Mouse (Mus musculus) retina, postnatal 1 day (tissue): ENCODE measurements at regions not wholly inside any gene's neighbourhood (a gene's known extent, or its start where the extent isn't known, plus 50 kb on each side); places are given as distances from the start of the nearest gene placed in this dataset.

Experiments used
- DNase-seq: peaks from one replicate; pipeline ENCODE4 v3.0.0-alpha.2; 2012

DNA sequence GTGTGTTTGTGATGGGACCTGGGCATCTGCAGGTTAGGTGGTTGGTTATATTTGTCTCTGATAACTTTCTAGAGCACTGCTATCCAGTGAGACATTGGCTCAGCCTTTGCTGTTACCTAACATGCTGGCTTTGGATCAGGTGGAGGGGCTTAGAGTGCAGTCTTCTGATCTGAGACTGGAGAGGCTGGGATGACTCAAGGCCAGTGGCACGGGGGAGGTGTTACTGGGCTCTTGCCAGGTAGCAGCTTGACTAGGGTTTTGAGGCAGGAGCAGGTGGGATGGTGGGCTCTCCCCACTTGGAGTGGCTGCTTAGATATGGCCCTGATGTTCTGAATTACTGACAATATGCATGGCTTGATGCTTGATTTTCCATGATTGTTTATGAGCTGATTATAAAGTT is 236.0 kb downstream of the Zfp704 start:
- no peak for DNase-seq

DNA sequence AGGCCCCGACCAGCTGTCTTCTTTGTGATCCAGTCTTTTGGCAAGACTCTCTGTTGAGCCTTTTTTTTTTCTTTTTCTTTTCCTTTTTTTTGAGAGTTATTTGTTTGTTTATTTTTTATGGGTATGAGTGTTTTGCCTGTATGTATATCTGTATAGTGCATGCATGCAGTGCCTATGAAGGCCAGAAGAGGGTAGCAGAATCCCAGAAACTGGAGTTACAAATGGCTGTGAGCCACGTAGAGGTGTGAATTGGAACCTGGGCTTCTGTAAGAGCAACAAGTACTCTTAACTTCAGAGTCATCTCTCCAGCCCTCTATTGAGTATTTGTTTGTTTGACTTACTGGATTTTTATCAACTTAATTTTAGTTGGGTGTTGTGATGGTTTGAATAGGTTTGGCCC is 239.8 kb downstream of the Zfp704 start:
- DNase-seq = no peak

DNA sequence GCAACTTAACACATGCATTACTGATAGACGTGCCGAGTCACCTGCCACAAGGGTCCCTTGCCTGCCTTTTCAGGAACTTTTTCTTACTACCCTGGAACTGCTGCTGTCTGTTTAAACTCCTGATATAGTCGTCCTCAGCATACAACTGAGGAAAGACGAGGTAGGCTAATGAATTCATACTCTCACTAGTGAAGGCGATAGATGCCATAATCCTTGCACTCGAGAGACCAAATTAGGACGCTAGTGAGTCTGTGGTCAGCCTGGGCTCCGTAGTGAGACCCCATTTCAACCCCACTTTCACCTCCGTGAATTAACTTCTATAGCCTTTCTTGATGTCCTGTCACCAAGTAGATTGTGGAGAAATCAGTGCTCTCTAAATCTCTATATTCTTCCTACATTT is 244.1 kb downstream of the Zfp704 start:
- DNase-seq = no peak

DNA sequence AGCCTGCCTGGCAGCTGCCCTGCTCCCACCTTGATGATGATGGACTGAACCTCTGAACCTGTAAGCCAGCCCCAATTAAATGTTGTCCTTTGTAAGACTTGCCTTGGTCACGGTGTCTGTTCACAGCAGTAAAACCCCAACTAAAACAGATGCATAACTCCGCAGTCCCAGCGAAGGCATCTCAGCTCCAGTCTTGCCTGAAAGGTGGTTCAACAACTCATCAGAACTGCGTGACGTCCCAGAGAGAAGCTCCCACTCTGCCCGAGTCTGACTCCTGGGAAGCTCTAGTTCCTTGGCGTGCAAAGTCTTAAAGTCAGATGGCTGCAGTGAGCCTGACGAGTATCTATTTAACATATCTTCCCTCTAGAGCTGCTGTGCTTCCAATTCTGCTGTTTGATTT is 250.7 kb downstream of the Zfp704 start:
- DNase-seq = no peak

DNA sequence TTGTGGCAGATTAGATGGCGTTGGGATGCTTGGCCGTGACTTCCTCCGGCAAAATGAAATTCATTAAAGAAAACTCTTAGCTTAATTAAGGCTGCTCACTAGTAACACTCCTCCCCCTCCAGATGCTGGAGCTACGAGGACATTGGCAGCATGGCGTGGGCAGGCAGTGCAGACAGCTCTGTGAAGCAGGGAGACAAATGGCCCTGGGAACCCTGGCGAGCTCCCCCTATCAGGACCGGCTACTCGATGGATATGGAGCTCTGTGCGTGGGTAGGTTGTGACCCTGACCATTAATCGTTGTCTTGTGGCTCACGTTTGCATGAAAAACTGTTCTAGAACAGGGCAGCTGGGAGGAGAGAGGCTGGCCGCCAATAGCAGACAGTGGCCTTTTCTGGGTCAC is 251.8 kb downstream of the Zfp704 start:
- no peak for DNase-seq

DNA sequence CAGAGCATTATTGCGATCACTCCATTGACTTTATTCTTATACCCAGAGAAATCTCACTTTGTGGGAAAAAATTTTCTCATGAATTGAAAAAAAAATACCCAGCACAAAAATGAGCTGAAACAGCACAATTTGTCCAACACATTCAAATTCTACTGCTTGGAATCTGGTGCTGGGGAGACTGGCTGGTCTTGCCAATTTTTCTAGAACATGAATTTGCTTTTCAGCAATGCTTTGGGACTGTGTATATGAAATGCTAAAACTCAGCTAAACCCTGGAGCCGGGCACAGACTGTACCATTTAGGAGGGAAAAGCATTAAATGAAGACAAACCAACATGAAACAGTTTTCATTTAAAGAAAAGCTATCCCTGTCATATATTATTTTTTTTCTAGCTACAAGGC is 252.2 kb downstream of the Zfp704 start:
- no peak for DNase-seq

DNA sequence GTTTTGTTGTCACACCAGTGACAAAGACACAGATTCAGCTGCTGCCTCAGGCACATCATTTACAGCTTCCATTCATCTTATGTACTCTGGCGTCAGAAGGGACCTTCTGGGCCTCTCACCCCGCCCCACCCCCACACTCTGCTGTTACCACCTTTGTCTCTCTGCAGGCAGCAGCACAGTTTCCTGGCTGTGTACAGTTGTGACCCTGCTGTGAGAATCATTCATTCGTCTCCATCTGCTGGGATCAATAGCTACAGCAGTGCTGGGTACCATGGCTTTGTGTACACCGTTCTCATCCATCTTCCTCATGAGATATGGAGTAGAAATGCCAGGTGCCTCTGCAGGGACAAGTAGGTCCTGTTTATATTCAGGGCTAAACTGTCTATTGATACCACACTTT is 254.0 kb downstream of the Zfp704 start:
- DNase-seq = no peak

DNA sequence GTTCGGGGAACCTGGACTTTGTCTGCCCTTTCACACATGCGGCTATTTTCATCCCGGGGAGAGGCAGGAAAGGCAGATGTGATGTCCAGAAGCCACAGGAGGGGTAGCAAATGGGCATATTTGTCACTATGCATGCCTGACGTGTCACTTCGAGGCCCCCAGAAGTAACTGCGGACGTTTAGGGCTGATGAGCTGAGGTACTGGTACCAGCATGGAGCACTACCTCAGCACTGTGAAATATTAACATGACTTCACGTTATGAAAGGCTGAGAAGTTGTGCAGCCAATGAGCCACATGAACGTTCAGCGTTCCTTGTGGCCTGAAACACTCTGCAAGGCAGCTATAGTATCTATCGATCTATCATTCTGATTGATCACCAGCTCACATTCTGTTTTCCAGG is 255.1 kb downstream of the Zfp704 start:
- DNase-seq = no peak

DNA sequence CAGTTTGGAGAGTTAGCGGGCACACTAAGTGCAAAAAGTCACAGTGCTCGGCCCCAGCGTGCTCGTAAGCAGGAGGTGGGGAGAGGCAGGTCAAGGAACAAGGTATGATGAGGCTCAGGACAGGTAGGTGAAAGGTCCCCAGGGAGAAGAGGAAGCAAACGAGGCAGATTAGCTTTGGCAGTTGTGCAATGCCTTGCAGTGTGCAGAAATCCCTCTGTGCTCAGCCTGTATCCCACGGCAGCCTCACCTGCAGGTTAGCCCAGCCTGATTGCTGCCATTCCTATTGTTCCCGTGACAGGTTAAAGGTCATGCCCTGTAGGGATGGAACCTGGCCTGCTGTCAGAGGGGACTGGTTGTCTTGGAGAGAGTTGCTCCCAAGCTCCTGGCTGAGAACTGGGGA is 257.6 kb downstream of the Zfp704 start:
- no peak for DNase-seq

DNA sequence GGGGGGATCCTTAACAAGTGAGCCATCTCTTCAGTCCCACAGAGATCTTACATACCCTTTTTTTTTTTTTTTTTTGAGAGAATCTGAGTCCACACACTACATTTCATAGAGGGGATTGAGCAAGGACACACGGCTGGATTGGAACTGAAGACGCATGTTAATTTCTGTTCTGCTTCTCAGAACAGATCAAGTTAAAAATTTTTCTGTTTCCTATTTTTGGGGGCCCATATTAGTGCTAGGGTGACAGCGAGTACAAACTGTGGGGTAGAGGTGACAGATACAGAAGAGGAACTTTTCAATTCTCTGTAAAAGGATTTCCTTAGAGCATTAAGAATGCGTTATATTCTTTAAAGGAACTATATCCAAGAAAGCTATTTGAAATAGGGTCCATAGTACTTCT is 260.1 kb downstream of the Zfp704 start:
- no peak for DNase-seq

DNA sequence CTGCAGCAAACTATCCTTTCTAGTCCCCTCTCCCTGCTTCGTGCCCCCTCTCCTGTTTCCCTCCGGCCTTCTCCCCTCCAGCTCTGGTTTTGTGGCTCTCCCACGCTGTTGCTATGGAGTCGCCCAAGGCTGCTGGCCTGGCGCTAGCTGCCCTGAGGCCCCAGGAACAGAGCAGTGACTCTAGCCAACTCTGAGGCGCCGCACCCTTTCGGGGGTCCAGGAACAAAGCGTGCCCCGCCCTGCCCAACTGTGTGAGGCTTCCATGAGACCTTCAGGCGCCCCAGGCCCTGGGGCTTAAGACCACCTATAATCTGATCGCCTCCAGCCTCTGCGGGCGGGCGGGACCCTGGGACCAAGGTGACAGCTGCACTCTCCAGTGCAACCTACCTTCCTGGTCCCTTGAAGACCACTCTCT is 262.4 kb downstream of the Zfp704 start:
- peak; percentile 84 for DNase-seq

DNA sequence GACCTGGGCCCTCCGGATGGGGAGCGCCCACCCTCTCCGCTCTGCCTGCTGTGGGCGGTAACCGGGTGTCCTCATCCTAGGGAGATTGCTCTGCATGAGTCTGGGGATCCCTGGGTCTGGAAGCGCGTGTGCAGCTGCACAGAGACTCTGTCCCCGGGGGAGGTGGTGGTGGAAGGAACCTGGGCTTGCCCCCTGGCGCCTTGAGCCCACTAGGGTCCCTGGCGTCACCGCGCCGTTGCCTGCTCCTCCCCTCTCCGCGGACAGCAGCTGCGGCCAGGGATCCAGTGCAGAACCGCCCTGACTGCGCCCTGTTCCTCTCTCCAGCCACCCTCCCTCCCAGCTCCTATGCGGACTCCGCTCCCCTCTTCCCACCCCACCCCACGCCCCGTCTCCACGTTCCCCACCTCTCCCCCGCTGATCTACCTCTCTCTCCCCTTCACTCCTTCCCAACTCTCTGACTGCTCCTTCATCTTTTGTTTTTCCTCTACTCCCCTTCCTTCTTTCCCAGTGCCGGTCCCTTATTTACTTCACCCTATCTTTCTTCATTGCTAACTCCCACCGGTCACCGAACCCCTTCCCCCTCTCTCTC is 262.9 kb downstream of the Zfp704 start:
- DNase-seq = peak; percentile 70

DNA sequence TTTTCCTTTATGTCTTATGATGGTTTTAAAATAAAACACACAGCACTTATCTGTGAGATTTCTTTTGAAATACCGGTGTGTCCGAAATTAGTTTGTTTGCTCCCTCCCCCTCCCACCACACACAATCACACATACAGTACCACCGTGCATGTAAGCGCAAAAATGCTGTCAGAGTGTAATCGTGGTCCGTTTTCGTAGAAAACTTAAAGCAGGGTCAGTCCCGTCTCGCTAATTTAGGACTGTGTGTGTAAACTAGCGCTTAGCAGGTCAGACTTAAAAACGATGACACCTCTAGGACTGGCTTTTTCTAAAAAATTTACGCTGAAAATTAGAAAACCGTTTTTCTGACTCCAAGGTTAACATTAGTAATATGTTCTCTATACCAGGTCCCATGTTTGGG is 263.5 kb downstream of the Zfp704 start:
- no peak for DNase-seq

DNA sequence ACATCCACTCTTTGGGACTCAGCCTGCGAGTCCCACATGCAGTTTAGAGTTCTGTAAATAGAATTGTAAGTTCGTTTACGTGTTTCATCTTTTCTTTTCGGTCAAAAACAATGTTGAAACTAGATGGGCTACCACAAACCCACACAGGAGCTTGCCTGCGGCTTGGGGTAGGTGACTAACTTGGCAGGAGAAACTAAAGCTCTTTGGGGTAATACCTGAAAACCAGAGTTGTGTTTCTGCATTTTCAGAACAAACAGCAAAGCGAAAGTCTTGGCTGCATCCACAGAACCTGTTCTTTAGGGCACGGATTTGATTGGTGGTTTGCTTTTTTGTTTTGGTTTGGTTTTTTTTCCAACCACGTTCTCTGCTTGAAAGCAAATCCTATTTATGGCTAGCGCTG is 264.0 kb downstream of the Zfp704 start:
- DNase-seq = no peak

DNA sequence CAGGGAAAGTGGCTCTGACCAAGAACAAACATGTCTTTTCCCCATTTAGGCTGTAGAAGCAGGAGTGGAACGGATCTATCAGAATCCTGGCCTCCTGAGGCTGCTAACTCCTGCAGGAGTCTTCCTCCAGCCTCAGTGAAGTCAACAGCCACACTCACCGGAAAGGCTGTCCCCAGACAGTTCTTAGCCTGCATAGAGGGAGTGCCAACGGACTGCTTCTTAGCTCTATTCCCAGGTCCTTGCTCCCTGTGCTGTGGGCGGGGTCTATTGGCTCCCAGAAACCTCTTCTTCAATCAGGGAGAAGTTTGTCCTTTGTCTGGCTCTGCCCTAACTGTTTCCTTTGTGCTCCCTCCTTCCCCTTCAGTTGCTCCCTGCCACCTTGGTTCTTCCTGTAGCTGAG is 266.3 kb downstream of the Zfp704 start:
- DNase-seq = peak; percentile 67

DNA sequence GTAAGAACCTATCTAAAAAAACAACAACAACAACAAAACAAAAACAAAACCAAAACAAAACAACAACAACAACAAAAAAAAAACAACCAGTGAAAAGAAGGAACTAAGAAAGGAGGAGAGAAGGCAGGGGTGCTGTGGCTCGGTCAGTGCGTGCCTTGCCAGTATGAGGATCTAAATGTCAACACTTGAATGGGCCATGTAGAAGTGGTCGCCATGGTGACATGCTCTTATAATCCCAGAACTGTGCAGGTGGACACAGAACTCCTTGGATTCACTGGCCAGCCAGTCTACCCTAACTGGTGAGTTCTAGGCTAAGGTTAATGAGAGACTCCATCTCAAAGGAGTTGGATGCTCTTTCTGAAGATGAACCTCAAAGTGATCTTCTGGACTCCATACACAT is 267.7 kb downstream of the Zfp704 start:
- DNase-seq = no peak

DNA sequence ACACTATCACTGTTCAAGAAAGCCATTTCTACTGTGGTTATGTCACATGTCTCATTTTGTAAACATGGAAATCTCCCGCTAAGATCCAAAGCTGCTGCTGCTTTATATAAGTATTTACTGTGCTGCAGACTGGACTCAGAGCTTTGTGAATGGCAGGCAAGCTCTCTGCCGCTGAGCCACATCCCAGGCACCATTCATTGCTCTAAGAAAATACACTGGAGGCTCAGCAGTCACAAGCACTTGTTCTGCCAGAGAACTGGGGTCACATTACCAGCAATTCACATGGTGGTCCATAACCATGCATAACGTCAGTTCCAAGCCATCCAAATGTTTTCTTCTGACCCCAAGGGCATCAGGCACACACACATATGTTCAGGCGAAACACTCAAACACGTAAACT is 268.2 kb downstream of the Zfp704 start:
- DNase-seq = no peak

DNA sequence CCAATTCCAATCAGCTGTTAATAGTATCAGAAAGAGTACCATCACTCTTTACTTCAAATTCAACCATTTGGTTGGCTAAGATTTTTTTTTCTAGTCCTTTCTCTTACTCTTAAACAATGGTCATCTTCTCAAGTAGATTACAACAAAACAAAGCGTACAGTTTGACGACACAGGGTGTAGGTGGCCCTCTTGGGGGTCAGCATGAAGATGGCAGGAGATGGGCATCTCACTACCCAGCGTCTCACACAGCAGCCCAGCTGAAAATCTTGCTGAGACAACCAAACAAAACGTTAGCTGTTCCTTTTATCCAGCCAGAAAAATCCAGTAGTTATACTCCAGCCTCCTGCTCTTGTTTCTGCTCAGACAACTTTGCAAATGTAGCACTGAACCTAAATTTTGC is 268.6 kb downstream of the Zfp704 start:
- no peak for DNase-seq

DNA sequence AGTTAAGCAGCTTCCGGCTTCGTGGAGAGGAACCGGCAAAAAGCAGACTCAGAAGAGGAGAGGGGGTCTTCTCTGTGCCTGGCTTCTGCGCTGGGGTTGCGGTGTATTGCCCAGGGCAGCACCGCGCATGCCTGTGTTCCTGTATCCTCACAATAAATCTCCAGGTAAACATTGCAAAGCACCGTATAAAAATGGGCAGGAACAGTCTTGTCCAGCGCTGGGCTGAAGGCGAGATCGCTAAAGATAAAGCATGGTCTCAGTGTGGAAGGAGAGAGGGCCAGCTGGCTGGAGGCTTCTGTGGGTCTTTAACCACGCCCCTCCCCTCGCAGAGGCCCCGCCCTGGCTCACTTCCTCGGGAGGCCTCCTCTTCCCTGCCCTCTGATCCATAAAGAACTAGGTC is 269.1 kb downstream of the Zfp704 start:
- DNase-seq = peak; percentile 80

DNA sequence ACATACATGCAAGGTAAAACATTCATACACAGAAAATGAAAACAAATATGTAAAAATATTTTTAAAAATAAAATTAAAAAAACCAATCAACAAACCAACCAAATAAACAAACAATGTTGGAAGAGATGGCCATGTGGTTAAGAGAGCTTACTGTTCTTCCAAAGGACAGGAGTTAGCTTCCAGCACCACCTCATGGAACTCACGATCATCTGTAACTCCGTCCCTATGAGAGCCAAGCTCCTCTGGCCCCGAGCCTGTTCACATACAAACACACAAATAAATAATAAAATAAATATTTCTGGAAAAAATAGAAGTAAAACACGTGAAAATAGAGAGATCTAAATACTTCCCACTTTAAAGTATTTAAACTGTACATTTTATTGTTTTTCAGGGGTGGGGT is 269.5 kb downstream of the Zfp704 start:
- DNase-seq = no peak

DNA sequence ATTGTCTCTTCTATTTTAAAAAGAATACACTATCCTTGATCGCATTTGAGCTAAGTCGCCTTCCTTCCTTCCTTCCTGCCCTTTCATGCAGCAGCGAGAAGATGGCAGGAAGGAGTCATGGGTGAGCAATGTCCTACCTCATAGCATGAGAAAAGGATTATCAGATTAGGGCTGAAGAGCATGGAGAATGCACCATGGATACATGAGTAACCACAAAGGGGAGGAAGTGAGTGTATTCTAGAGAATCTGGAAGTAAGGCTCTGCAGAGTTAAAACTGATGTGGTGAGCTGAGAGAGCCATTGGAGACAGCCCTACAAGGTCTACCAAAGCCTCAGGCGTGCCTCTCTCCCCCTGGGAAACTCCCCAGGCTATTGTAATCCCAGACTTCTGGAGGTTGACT is 270.2 kb downstream of the Zfp704 start:
- DNase-seq = no peak

DNA sequence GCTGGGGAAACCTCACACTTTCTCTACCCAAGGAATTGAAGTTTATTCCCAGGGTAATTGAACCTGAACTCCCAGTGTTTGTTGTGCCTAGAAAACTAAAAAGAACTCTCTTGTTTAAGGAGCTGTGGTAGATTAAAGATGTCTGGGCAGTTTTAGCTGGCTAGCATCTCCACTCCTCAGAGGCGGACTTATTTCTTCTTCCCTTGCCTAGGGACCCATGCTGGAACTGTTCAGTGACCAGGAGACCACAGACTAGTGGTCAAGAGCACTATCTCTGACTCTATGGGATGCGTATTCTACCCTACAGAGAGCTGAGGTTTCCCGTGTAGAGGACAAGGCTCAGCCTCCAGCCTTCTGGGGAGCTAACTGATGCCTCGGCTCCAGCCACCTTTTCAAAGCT is 274.3 kb downstream of the Zfp704 start:
- no peak for DNase-seq
